Mouse (Mus musculus) ES-Bruce4 (cell line): ENCODE measurements around the gene Opalin. TPM values are rescaled to one million over a fixed set of nuclear protein-coding genes. Genes with fewer than 3 reads are reported as not detected.

ENCODE experiments used
- H3K27ac ChIP-seq: 2 replicates; pipeline ENCODE4 v1.5.1; 2012; ENCODE audit warnings: low read length, inconsistent platforms; ENCODE audit not compliant: insufficient read depth
- H3K27me3 ChIP-seq: 2 replicates; pipeline ENCODE4 v1.6.1; 2012; ENCODE audit warnings: mild to moderate bottlenecking, low read length, inconsistent platforms; ENCODE audit not compliant: control insufficient read depth, poor library complexity, insufficient read depth, severe bottlenecking
- H3K36me3 ChIP-seq: 2 replicates; pipeline ENCODE4 v1.6.1; 2012; ENCODE audit warnings: inconsistent platforms, mild to moderate bottlenecking, low read length, moderate library complexity; ENCODE audit not compliant: control insufficient read depth, poor library complexity, insufficient read depth, severe bottlenecking
- H3K4me1 ChIP-seq: one replicate; pipeline ENCODE4 v1.8.1; 2011; ENCODE audit warnings: low read length; ENCODE audit not compliant: control insufficient read depth, insufficient read depth
- H3K4me3 ChIP-seq: 2 replicates; pipeline ENCODE4 v1.5.1; 2011; ENCODE audit warnings: low read depth, mild to moderate bottlenecking, low read length
- H3K9ac ChIP-seq: 2 replicates; pipeline ENCODE4 v1.6.1; 2012; ENCODE audit warnings: low read depth, mild to moderate bottlenecking, inconsistent platforms; ENCODE audit not compliant: poor library complexity, severe bottlenecking
- H3K9me3 ChIP-seq: replicated peaks from 2 replicates; pipeline ENCODE4 v1.6.1; 2012; ENCODE audit warnings: mild to moderate bottlenecking, low read length, inconsistent platforms; ENCODE audit not compliant: control insufficient read depth, poor library complexity, insufficient read depth, severe bottlenecking
- CTCF ChIP-seq: IDR thresholded peaks from one replicate; pipeline ENCODE4 v1.8.1; 2011; ENCODE audit warnings: low read depth, low read length
- EP300 ChIP-seq: IDR thresholded peaks from 2 replicates; pipeline ENCODE4 v1.6.1; 2011; ENCODE audit warnings: low read depth, low read length; ENCODE audit not compliant: insufficient read depth
- POLR2A ChIP-seq: IDR thresholded peaks from one replicate; pipeline ENCODE4 v1.8.1; 2011; ENCODE audit warnings: low read length; ENCODE audit not compliant: insufficient read depth
- polyA plus RNA-seq: library from polyadenylated mRNA; stranded (reverse); fragments of >200 nt; gene quantifications from 2 replicates; pipeline ENCODE4 v1.2.4, GENCODE M21; 2011; ENCODE audit warnings: low read depth; ENCODE audit not compliant: missing spikeins, insufficient read depth, insufficient read length

Gene Opalin
- polyA plus RNA-seq, 1 experiment = not detected

- no peak overlapping the region for H3K9ac ChIP-seq
- no peak overlapping the region for H3K27ac ChIP-seq
- H3K27me3 ChIP-seq = no peaks in the 10 kb centered on the region
- no peaks in the 10 kb centered on the region for H3K36me3 ChIP-seq
- H3K4me3 ChIP-seq = no peak overlapping the region
- no peaks in the 10 kb centered on the region for H3K4me1 ChIP-seq
- H3K9me3 ChIP-seq = no peaks in the 10 kb centered on the region
- TF ChIP-seq CTCF (no peak), POLR2A (no peak), EP300 (no peak)
Measured at GRCm38 (mm10) chr19:41048187-41048559, 28.7 kb downstream of the Opalin start.

GRCm38 (mm10) chr19:41047437-41048186 is 29.3 kb downstream of the Opalin start:
- Histone ChIP-seq H3K4me1 (no peaks in the 10 kb centered on the region), H3K9me3 (no peaks in the 10 kb centered on the region), H3K27me3 (no peaks in the 10 kb centered on the region), H3K27ac (no peak overlapping the region), H3K36me3 (no peaks in the 10 kb centered on the region), H3K4me3 (no peak overlapping the region), H3K9ac (no peak overlapping the region)
- TF ChIP-seq POLR2A (no peak), CTCF (no peak)

GRCm38 (mm10) chr19:41045091-41045770 is 31.7 kb downstream of the Opalin start:
- Histone ChIP-seq H3K27ac (no peak overlapping the region), H3K4me3 (no peak overlapping the region), H3K27me3 (no peaks in the 10 kb centered on the region), H3K36me3 (no peaks in the 10 kb centered on the region), H3K9ac (no peak overlapping the region), H3K9me3 (no peaks in the 10 kb centered on the region; the same call in 1 of the 2 replicates), H3K4me1 (no peaks in the 10 kb centered on the region)
- TF ChIP-seq CTCF (no peak), POLR2A (no peak), EP300 (no peak)

- Histone ChIP-seq H3K36me3 (no peaks in the 10 kb centered on the region), H3K9ac (no peak overlapping the region), H3K4me1 (no peaks in the 10 kb centered on the region), H3K4me3 (no peak overlapping the region), H3K27me3 (no peaks in the 10 kb centered on the region), H3K9me3 (no peaks in the 10 kb centered on the region; the same call in 1 of the 2 replicates), H3K27ac (no peak overlapping the region)
- TF ChIP-seq CTCF (no peak), EP300 (no peak), POLR2A (no peak)
Measured at GRCm38 (mm10) chr19:41039110-41039509, 37.8 kb downstream of the Opalin start.

- TF ChIP-seq CTCF (no peak), EP300 (no peak), POLR2A (no peak)
- no peaks in the 10 kb centered on the region for H3K36me3 ChIP-seq
- no peaks in the 10 kb centered on the region for H3K4me1 ChIP-seq
- no peaks in the 10 kb centered on the region; the same call in 1 of the 2 replicates for H3K9me3 ChIP-seq
- no peak overlapping the region for H3K9ac ChIP-seq
- H3K27me3 ChIP-seq = no peaks in the 10 kb centered on the region
- no peak overlapping the region for H3K27ac ChIP-seq
- H3K4me3 ChIP-seq = no peak overlapping the region
Measured at GRCm38 (mm10) chr19:41035809-41036551, 40.9 kb downstream of the Opalin start.

- H3K9ac ChIP-seq = no peak overlapping the region
- no peaks in the 10 kb centered on the region for H3K9me3 ChIP-seq
- H3K4me1 ChIP-seq = no peaks in the 10 kb centered on the region
- H3K27me3 ChIP-seq = no peaks in the 10 kb centered on the region
- H3K36me3 ChIP-seq = no peaks in the 10 kb centered on the region
- no peak overlapping the region for H3K4me3 ChIP-seq
- TF ChIP-seq POLR2A (no peak), EP300 (no peak), CTCF (no peak)
- no peak overlapping the region for H3K27ac ChIP-seq
Measured at GRCm38 (mm10) chr19:41031869-41032268, 45.0 kb downstream of the Opalin start.
